Mouse (Mus musculus) embryonic facial prominence, embryonic 15.5 days (tissue): ENCODE results near the gene Ctnnd1. TPM values are rescaled to one million over a fixed set of nuclear protein-coding genes. Genes with fewer than 3 reads are reported as not detected.

Source experiments
- ATAC-seq: fragments of 200-750 bp; cut with Nextera tagmentation; 2 replicates; pipeline ENCODE4 v1.8.0; 2017; ENCODE audit warnings: low read depth, moderate TSS enrichment; ENCODE audit not compliant: insufficient number of reproducible peaks, low FRiP score, low TSS enrichment
- H3K27ac ChIP-seq: fragments of 300-500 bp; sonication (generic); replicated peaks from 2 replicates; pipeline ENCODE4 v1.5.1; 2015; ENCODE audit warnings: mild to moderate bottlenecking, inconsistent platforms
- H3K27me3 ChIP-seq: fragments of 300-500 bp; sonication (generic); 2 replicates; pipeline ENCODE4 v1.6.1; 2015; ENCODE audit warnings: inconsistent platforms
- H3K36me3 ChIP-seq: fragments of 300-500 bp; sonication (generic); 2 replicates; pipeline ENCODE4 v1.6.1; 2015; ENCODE audit warnings: mild to moderate bottlenecking, inconsistent platforms
- H3K4me1 ChIP-seq: fragments of 300-500 bp; sonication (generic); 2 replicates; pipeline ENCODE4 v1.6.1; 2015; ENCODE audit warnings: inconsistent platforms
- H3K4me2 ChIP-seq: fragments of 300-500 bp; sonication (generic); replicated peaks from 2 replicates; pipeline ENCODE4 v1.6.1; 2015; ENCODE audit warnings: mild to moderate bottlenecking, inconsistent platforms
- H3K4me3 ChIP-seq: fragments of 300-500 bp; sonication (generic); replicated peaks from 2 replicates; pipeline ENCODE4 v1.5.1; 2015; ENCODE audit warnings: mild to moderate bottlenecking, inconsistent platforms
- H3K9ac ChIP-seq: fragments of 300-500 bp; sonication (generic); 2 replicates; pipeline ENCODE4 v1.6.1; 2015; ENCODE audit warnings: inconsistent platforms
- H3K9me3 ChIP-seq: fragments of 300-500 bp; sonication (generic); replicated peaks from 2 replicates; pipeline ENCODE4 v1.6.1; 2016; ENCODE audit warnings: inconsistent platforms
- WGBS: fragments of 180-500 bp; shearing (Covaris S2); methylation state at CpG from one replicate; pipeline ENCODE4 v1.1.7; 2015; 5-methylcytosine and 5-hydroxymethylcytosine counted together
- polyA plus RNA-seq: library from polyadenylated mRNA; unstranded; fragments of >200 nt; fragmentation: Nextera tagmentation; extraction: Ambion mirVana; gene quantifications from 2 replicates; pipeline ENCODE4 v1.2.1, GENCODE M21; 2015

Gene Ctnnd1
- polyA plus RNA-seq, 1 experiment from 2014 or later: 49.9 TPM

- no peak overlapping the region for H3K4me3 ChIP-seq
- no peak overlapping the region for H3K9ac ChIP-seq
- no peaks in the 10 kb centered on the region for H3K36me3 ChIP-seq
- no peaks in the 10 kb centered on the region for H3K27me3 ChIP-seq
- no peaks in the 10 kb centered on the region for H3K9me3 ChIP-seq
- 75% methylated on average over 1 of the region's 1 CpGs for WGBS
- peaks cover 4% of the 10 kb centered on the region; the same call in 1 of the 2 replicates for H3K4me1 ChIP-seq
- no peak overlapping the region for H3K4me2 ChIP-seq
- ATAC-seq: no peak
- no peak overlapping the region for H3K27ac ChIP-seq
Observed at GRCm38 (mm10) chr2:84646138-84646537, 4.4 kb downstream of the Ctnnd1 start.

DNA sequence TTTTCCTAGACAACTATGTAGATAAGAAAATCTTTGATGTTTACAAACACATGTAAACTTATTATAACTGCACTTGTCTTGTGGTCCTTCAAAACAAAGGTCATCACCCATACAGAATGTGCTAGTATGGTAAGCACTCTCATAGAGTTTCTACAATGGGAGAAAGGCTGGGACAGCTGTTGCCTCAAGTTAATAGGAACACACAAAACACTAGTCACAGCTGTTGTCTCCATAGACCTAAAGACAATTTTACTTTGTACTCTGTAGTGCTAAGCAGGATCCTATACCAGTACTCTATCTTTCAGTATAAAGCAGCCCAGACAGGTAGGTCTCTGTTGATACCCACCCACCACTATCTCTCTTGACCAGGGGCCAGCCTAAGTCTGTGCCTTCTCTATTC lies 9.7 kb downstream of the Ctnnd1 start:
- H3K27ac ChIP-seq: no peak overlapping the region
- H3K4me1 ChIP-seq: peaks cover 39% of the 10 kb centered on the region
- H3K4me3 ChIP-seq: no peak overlapping the region
- no peaks in the 10 kb centered on the region for H3K27me3 ChIP-seq
- H3K9me3 ChIP-seq: no peaks in the 10 kb centered on the region
- ATAC-seq: no peak
- no peak overlapping the region for H3K4me2 ChIP-seq
- H3K9ac ChIP-seq: no peak overlapping the region
- no peaks in the 10 kb centered on the region for H3K36me3 ChIP-seq

- Histone ChIP-seq H3K36me3 (no peaks in the 10 kb centered on the region), H3K4me1 (peaks cover 55% of the 10 kb centered on the region), H3K4me3 (no peak overlapping the region), H3K27ac (peak overlapping the region; percentile 69), H3K27me3 (no peaks in the 10 kb centered on the region), H3K4me2 (no peak overlapping the region), H3K9ac (no peak overlapping the region), H3K9me3 (no peaks in the 10 kb centered on the region)
- no peak for ATAC-seq
- WGBS: 26% methylated on average over 5 of the region's 5 CpGs
Observed at GRCm38 (mm10) chr2:84638428-84639220, 11.9 kb downstream of the Ctnnd1 start.

- Histone ChIP-seq H3K4me3 (no peak overlapping the region), H3K4me1 (peaks cover 62% of the 10 kb centered on the region), H3K9ac (no peak overlapping the region), H3K9me3 (no peaks in the 10 kb centered on the region), H3K4me2 (no peak overlapping the region), H3K36me3 (no peaks in the 10 kb centered on the region), H3K27ac (peak overlapping the region; percentile 69), H3K27me3 (no peaks in the 10 kb centered on the region)
- WGBS: 20% methylated on average over 7 of the region's 7 CpGs
- no peak for ATAC-seq
Observed at GRCm38 (mm10) chr2:84637452-84638165, 13.0 kb downstream of the Ctnnd1 start.

DNA sequence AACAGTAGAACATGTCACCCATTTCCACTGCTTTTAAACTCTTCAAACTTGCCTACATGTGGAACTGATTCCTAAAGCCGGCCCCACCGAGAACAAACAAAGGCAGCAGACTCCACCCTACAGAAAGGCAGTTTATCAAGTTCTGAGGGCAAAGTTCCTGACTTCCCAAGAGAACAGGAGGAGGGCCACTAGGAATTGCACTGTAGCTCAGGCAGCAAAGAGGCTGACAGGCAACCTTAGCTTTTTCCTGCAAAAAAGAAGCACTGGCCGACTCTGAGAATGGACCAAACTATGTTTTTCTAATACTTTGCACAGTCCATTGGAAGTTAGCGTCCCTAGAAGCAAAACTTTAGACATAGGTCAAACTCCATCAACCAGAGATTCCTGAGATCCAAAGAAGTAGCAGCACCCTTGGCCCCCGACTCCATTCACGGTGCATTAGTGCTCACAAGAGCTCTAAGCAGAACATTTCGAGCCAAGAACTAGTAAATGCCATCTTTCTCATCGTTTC lies 14.3 kb downstream of the Ctnnd1 start:
- Histone ChIP-seq H3K9ac (no peak overlapping the region), H3K27ac (peak overlapping the region; percentile 87), H3K4me1 (peaks cover 67% of the 10 kb centered on the region), H3K4me2 (peak overlapping the region; percentile 27), H3K9me3 (no peaks in the 10 kb centered on the region), H3K27me3 (no peaks in the 10 kb centered on the region), H3K4me3 (no peak overlapping the region), H3K36me3 (no peaks in the 10 kb centered on the region)
- ATAC-seq: no peak
- 11% methylated on average over 8 of the region's 8 CpGs for WGBS

- Histone ChIP-seq H3K4me1 (peaks cover 67% of the 10 kb centered on the region), H3K9ac (no peak overlapping the region), H3K27ac (peak overlapping the region; percentile 87), H3K4me3 (no peak overlapping the region), H3K36me3 (no peaks in the 10 kb centered on the region), H3K9me3 (no peaks in the 10 kb centered on the region), H3K4me2 (peak overlapping the region; percentile 27), H3K27me3 (no peaks in the 10 kb centered on the region)
- peak; percentile 91 for ATAC-seq
- 0% methylated on average over 2 of the region's 2 CpGs for WGBS
Observed at GRCm38 (mm10) chr2:84635611-84636010, 15.0 kb downstream of the Ctnnd1 start.

DNA sequence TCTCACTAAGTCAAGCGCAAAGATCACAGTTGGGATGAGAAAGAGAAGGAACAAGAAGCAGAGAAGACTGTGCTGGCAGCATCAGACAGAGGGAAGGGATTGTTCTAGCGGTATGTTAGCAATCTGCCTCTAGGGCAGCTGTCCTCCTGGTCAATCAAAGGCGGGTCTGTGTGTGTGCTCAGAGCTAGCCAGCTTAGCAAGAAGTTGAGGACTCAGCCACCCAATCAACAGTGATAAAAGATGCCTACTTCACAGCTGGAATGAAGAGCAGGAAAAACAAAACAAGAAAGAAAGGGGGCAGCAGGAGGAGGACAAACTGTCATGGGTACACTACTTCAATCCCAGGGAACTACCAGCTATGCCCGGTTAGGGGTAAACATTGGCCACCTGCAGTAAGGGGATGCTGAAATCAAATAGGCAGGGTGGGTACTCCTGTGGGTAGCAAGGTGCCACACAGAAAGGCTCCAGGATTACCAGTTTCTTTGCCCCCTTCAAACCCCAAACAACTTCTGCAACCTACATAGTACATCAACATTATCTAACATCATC lies 15.6 kb downstream of the Ctnnd1 start:
- ATAC-seq: no peak
- Histone ChIP-seq H3K4me2 (peak overlapping the region; percentile 27), H3K4me3 (no peak overlapping the region), H3K9ac (no peak overlapping the region), H3K27me3 (no peaks in the 10 kb centered on the region), H3K9me3 (no peaks in the 10 kb centered on the region), H3K36me3 (no peaks in the 10 kb centered on the region), H3K4me1 (peaks cover 67% of the 10 kb centered on the region), H3K27ac (peak overlapping the region; percentile 87)
- WGBS: 17% methylated on average over 4 of the region's 4 CpGs

DNA sequence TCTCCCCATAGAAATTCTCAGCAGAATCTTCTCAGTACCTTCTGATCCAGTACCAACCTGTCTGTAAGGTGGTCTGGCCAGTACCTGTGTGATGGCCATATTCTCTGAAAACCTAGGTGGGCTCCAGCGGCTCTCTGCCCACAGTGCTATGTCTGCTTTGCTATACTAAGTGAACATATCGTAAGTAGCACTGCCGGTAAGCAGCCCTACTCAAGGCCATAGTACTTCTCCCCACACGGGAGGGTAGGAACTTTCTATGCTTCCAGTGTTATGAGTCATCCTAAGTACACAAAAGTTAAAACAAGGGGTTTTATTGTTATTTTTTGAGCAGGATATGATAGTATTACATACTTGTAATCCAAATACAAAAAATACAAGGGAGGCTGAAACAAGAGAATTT lies 16.6 kb downstream of the Ctnnd1 start:
- no peak for ATAC-seq
- no peak overlapping the region for H3K9ac ChIP-seq
- H3K4me1 ChIP-seq: peaks cover 63% of the 10 kb centered on the region
- no peak overlapping the region for H3K4me3 ChIP-seq
- no peaks in the 10 kb centered on the region for H3K27me3 ChIP-seq
- H3K4me2 ChIP-seq: no peak overlapping the region
- 62% methylated on average over 4 of the region's 4 CpGs for WGBS
- no peaks in the 10 kb centered on the region for H3K36me3 ChIP-seq
- H3K27ac ChIP-seq: peak overlapping the region; percentile 61
- no peaks in the 10 kb centered on the region for H3K9me3 ChIP-seq

GRCm38 (mm10) chr2:84632999-84633398 lies 17.6 kb downstream of the Ctnnd1 start:
- WGBS: 18% methylated on average over 3 of the region's 3 CpGs
- peak overlapping the region; percentile 18 for H3K27ac ChIP-seq
- ATAC-seq: no peak
- no peak overlapping the region for H3K4me2 ChIP-seq
- H3K9me3 ChIP-seq: no peaks in the 10 kb centered on the region
- no peak overlapping the region for H3K4me3 ChIP-seq
- no peaks in the 10 kb centered on the region for H3K27me3 ChIP-seq
- no peak overlapping the region for H3K9ac ChIP-seq
- peaks cover 53% of the 10 kb centered on the region for H3K4me1 ChIP-seq
- no peaks in the 10 kb centered on the region for H3K36me3 ChIP-seq

GRCm38 (mm10) chr2:84632001-84632400 lies 18.6 kb downstream of the Ctnnd1 start:
- no peak overlapping the region for H3K9ac ChIP-seq
- no peak overlapping the region; the same call in 1 of the 2 replicates for H3K27ac ChIP-seq
- no peaks in the 10 kb centered on the region for H3K27me3 ChIP-seq
- ATAC-seq: no peak
- 94% methylated on average over 1 of the region's 1 CpGs for WGBS
- H3K4me1 ChIP-seq: peaks cover 44% of the 10 kb centered on the region
- no peak overlapping the region for H3K4me3 ChIP-seq
- no peaks in the 10 kb centered on the region for H3K9me3 ChIP-seq
- no peaks in the 10 kb centered on the region for H3K36me3 ChIP-seq
- H3K4me2 ChIP-seq: no peak overlapping the region

- H3K4me2 ChIP-seq: no peak overlapping the region
- no peak overlapping the region for H3K4me3 ChIP-seq
- H3K27ac ChIP-seq: peak overlapping the region; percentile 65
- H3K9me3 ChIP-seq: no peaks in the 10 kb centered on the region
- WGBS: 58% methylated on average over 3 of the region's 3 CpGs
- peaks cover 11% of the 10 kb centered on the region for H3K4me1 ChIP-seq
- no peaks in the 10 kb centered on the region for H3K27me3 ChIP-seq
- 0 out of 2 replicates have a peak, but pooled peaks cover 3% of the 10 kb centered on the region for H3K36me3 ChIP-seq
- no peak for ATAC-seq
- H3K9ac ChIP-seq: no peak overlapping the region
Observed at GRCm38 (mm10) chr2:84627036-84627435, 23.5 kb downstream of the Ctnnd1 start.
